13 mouse cellular contexts compared by ENCODE assay signal in the genomic region with DNA sequence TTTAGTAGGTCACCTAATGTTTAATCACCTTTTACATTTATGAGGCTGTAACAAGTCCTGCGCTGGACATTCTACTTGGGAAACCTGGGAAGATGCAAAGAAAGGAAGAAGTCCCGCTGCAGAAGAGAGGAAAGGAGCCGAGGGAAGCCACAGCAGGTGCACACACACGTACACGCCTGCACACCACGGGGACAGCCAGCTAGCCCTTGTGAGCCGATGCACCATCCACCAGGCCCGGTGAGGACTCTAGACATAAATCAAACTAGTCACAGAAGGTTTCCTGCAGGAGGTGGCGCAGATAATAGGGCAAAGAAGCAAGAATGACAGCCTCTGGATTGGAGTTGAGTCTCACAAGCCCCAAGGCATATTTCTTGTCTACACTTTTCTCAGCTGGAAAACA.
"Had no signal": no experiment of that assay in that cellular context is flagged by ENCODE, and none has a peak within 500 bp of the region (broad histone marks: within the 10 kb centered on the region; RNA-seq: fewer than 3 reads in every experiment).

No protein-coding gene starts in this region.

- H3K9ac ChIP-seq: liver, embryonic 15.5 days; lung, embryonic 14.5 days; midbrain, embryonic 13.5 days had no signal

- H3K4me3 ChIP-seq: left cerebral cortex, adult 2 months; limb, embryonic 10.5 days; liver, embryonic 15.5 days; midbrain, embryonic 13.5 days had no signal

- DNase-seq: kidney, adult 8-10 months; kidney, postnatal 25 days; lung, embryonic 14.5 days; lung, postnatal 10 days; retina, postnatal 1 day had no signal

- H3K9me3 ChIP-seq: limb, embryonic 10.5 days; liver, embryonic 15.5 days; midbrain, embryonic 13.5 days had no signal

- ATAC-seq: inflammation-experienced regulatory T-cells, adult 6 months; intestine, postnatal 0 days; midbrain, embryonic 13.5 days had no signal

- H3K27me3 ChIP-seq: liver, embryonic 15.5 days; midbrain, embryonic 13.5 days had no signal

- H3K36me3 ChIP-seq: limb, embryonic 10.5 days; liver, embryonic 15.5 days; midbrain, embryonic 13.5 days had no signal

- H3K4me2 ChIP-seq: liver, embryonic 11.5 days; liver, embryonic 15.5 days; lung, embryonic 14.5 days; midbrain, embryonic 13.5 days had no signal

- H3K27ac ChIP-seq: left cerebral cortex, adult 2 months; limb, embryonic 10.5 days; liver, embryonic 15.5 days; macrophage; midbrain, embryonic 13.5 days had no signal
